Mouse (Mus musculus) erythroblast, embryonic 14.5 days (primary cell): ENCODE results near the gene Fga.

ENCODE experiments used
- GATA1 ChIP-seq: IDR thresholded peaks from 2 replicates; pipeline ENCODE4 v1.6.1; 2012; ENCODE audit warnings: low read length, inconsistent platforms, mixed read lengths
- TAL1 ChIP-seq: IDR thresholded peaks from 3 replicates; pipeline ENCODE4 v1.6.1; 2012; ENCODE audit warnings: low read length, inconsistent platforms, mixed read lengths

DNA sequence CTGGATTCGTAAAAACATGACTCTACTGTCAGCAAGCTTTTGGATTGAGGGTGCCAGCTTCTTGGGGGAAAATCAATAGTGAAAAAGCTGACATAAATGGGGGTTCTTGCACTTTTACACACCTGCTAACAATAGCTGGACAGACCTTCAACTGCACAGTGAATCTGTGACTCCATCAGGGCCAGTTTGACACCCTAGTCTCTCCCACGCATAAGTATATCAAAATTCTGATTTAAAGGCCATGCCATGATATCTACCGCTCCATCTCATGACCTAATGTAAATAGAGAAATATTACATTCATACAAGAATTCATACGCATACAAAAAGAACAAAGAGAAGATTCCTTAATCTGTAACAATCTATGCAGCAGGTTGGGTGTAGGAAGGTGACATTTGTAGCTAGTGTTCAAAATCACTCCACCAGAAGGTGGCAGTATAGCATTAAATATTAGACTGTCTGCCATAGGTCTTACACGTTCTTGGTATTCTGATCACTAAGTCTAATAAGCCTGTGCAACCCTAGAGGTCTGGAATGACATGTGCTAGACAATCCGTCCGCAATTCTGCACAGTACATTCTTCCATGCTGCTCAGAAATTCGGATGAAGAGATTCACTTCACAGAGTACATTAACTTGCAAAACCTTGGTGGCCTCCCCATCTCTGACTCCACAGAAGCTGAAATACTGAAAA is 27.0 kb upstream of the Fga start:
- TF ChIP-seq GATA1 (no peak), TAL1 (no peak)
